Mouse (Mus musculus): ENCODE results near the gene Plppr3. TPM values are rescaled to one million over a fixed set of nuclear protein-coding genes. Genes with fewer than 3 reads are reported as not detected.

Plppr3 gene
- polyA plus RNA-seq, 2 experiments, result 61.5 to 220 TPM

DNA sequence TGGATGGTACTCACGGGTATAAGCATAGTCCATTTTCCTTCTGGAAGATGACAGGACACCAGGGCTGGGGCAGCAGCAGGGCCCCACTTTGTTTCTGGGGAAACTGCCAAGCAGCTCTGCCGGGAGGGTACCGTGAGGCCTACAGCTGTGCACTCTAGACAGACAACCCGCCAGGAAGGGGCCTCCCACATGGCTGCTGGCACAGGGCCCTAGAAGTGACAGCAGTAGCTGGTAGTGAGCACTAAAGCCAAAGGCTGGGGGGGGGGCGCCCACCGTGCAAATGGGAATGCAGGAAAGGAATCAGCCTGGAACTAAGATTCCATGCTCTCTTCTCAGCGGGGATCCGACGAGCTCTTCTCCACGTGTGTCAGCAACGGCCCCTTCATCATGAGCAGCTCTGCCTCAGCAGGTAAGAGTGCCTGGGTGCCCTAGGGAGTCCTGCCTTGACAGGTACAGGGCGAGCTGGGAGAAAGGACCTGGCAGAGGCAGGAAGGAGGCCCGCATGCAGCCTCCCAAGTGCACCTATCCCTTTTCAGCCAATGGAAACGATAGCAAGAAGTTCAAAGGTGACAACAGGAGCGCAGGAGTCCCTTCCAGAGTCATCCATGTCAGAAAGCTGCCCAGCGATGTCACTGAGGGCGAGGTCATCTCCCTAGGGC, 15.9 kb downstream of the Plppr3 start:
- Histone ChIP-seq H3K4me2 (replicated peaks; ENCODE audit: low read depth, low read length, severe bottlenecking) (peak overlapping the region; percentile 98), H3K4me1 (ENCODE audit: control insufficient read depth, insufficient read depth, low read length) (peaks cover 27% of the 10 kb centered on the region), H3K27me3 (ENCODE audit: control insufficient read depth, insufficient read depth, low read length) (no peaks in the 10 kb centered on the region), H3K9me3 (ENCODE audit: control insufficient read depth, low read length) (no peaks in the 10 kb centered on the region), H3K27ac (replicated peaks; ENCODE audit: low read depth, low read length) (no peak overlapping the region), H3K4me3 (replicated peaks; ENCODE audit: low read length) (peak overlapping the region; percentile 99), H3K9ac (ENCODE audit: low read depth, low read length, severe bottlenecking) (no peak overlapping the region), H3K36me3 (ENCODE audit: control insufficient read depth, insufficient read depth, low read length) (peaks cover 79% of the 10 kb centered on the region)
- no peak for TF ChIP-seq POLR2A (IDR thresholded peaks at IDR 0.05; ENCODE audit: borderline replicate concordance, extremely low read depth, insufficient read depth, insufficient read length)
- peak; percentile 73 for DNase-seq (ENCODE audit: low spot score)
- ATAC-seq (ENCODE audit: low FRiP score, low read depth), result no peak
- 44% methylated on average over 14 of the region's 17 CpGs for WGBS

DNA sequence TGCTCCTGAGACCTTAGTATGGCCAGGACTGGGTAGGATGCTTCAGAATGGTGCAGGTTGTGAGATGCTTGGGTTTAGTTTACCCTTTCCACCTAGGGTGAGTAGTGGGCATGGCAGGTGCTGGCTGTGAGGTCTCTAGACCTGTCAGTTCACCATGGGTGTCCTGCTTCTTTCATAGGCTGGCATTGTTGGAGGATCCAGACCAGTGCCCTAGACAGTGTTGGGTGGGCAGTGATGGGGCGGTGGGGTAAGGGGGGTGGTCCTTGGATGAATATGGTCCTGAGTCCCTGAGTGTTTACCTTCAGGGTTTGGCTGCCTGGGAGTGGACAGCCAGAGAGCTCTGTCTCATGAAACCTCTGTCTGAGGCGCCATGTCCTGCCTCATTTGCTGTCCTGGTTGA, 16.5 kb downstream of the Plppr3 start:
- Histone ChIP-seq H3K27ac (replicated peaks; ENCODE audit: low read depth, low read length) (no peak overlapping the region), H3K4me1 (ENCODE audit: control insufficient read depth, insufficient read depth, low read length) (peaks cover 29% of the 10 kb centered on the region), H3K9ac (ENCODE audit: low read depth, low read length, severe bottlenecking) (peak overlapping the region; percentile 25; the same call in 1 of the 2 replicates), H3K4me3 (replicated peaks; ENCODE audit: low read length) (peak overlapping the region; percentile 99), H3K27me3 (ENCODE audit: control insufficient read depth, insufficient read depth, low read length) (no peaks in the 10 kb centered on the region), H3K36me3 (ENCODE audit: control insufficient read depth, insufficient read depth, low read length) (peaks cover 73% of the 10 kb centered on the region), H3K9me3 (ENCODE audit: control insufficient read depth, low read length) (no peaks in the 10 kb centered on the region), H3K4me2 (replicated peaks; ENCODE audit: low read depth, low read length, severe bottlenecking) (peak overlapping the region; percentile 98)
- WGBS, result 74% methylated on average over 2 of the region's 2 CpGs
- no peak for DNase-seq (ENCODE audit: low spot score)
- no peak for ATAC-seq (ENCODE audit: low FRiP score, low read depth)
- TF ChIP-seq POLR2A (IDR thresholded peaks at IDR 0.05; ENCODE audit: borderline replicate concordance, extremely low read depth, insufficient read depth, insufficient read length), result no peak

DNA sequence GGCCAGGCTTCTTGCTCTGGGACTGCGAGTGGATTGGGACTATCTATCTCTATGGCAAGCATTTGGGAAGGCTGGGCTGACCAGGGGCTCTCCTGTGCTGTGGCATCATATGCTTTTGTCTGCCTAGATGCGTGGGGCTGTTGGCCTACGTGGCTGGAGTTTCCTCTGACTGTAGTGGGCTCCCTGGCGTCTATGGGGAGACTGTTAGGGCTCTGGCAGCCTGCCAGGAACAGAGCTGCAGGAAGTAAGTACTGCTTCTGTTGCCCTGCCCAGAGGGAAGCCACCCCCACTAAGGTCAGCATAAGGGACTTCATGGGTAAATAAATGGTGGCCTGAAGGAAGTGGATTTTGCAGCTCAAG, 17.0 kb downstream of the Plppr3 start:
- DNase-seq (ENCODE audit: low spot score) (peak; percentile 60), ATAC-seq (ENCODE audit: low FRiP score, low read depth) (no peak)
- peaks cover 68% of the 10 kb centered on the region for H3K36me3 ChIP-seq (ENCODE audit: control insufficient read depth, insufficient read depth, low read length)
- H3K27me3 ChIP-seq (ENCODE audit: control insufficient read depth, insufficient read depth, low read length), result no peaks in the 10 kb centered on the region
- no peaks in the 10 kb centered on the region for H3K9me3 ChIP-seq (ENCODE audit: control insufficient read depth, low read length)
- 22% methylated on average over 4 of the region's 4 CpGs for WGBS
- H3K9ac ChIP-seq (ENCODE audit: low read depth, low read length, severe bottlenecking), result peak overlapping the region; percentile 99
- no peak overlapping the region; the same call in 1 of the 2 replicates for H3K27ac ChIP-seq (replicated peaks; ENCODE audit: low read depth, low read length)
- peak overlapping the region; percentile 98 for H3K4me2 ChIP-seq (replicated peaks; ENCODE audit: low read depth, low read length, severe bottlenecking)
- no peak for TF ChIP-seq POLR2A (IDR thresholded peaks at IDR 0.05; ENCODE audit: borderline replicate concordance, extremely low read depth, insufficient read depth, insufficient read length)
- peak overlapping the region; percentile 99 for H3K4me3 ChIP-seq (replicated peaks; ENCODE audit: low read length)
- peaks cover 34% of the 10 kb centered on the region for H3K4me1 ChIP-seq (ENCODE audit: control insufficient read depth, insufficient read depth, low read length)

DNA sequence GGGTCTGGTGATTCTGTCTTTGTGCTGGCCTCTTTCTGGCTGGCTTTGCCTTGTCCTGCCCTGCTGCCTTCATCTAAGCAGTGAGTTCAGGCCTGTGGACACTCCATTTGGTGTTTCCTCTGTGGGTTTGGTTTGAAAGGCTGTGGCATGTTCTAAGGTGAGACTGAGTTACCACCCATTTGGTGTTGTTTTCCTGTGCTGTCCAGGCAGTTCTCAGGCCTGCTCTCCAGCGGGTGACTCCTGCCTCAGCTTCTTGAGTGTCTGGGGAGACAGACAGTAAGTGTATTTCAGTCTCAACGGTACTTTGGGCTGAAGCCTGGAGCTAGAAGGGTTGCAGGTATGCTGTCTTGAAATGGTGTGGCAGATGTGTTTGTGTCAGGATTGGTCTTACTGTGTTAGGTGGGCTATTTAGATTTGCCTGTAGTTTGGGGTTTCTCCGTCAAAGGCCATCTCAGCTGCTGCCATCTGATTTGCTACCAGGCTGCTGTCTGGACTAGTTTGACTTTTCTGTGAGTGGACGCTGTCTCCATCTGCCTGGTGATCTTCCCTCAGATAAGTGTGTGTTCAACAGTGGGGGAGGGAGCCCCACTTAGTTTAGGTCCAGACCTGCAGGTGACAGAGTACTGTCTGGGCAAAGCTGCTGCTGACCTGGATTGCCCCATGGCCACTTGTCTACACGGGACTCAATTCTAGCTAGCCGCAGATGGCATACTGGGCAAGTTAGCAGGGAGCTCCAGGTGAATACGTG, 17.6 kb downstream of the Plppr3 start:
- Histone ChIP-seq H3K27me3 (ENCODE audit: control insufficient read depth, insufficient read depth, low read length) (no peaks in the 10 kb centered on the region), H3K9me3 (ENCODE audit: control insufficient read depth, low read length) (no peaks in the 10 kb centered on the region), H3K4me2 (replicated peaks; ENCODE audit: low read depth, low read length, severe bottlenecking) (peak overlapping the region; percentile 98), H3K27ac (replicated peaks; ENCODE audit: low read depth, low read length) (no peak overlapping the region; the same call in 1 of the 2 replicates), H3K36me3 (ENCODE audit: control insufficient read depth, insufficient read depth, low read length) (peaks cover 62% of the 10 kb centered on the region), H3K9ac (ENCODE audit: low read depth, low read length, severe bottlenecking) (peak overlapping the region; percentile 99), H3K4me3 (replicated peaks; ENCODE audit: low read length) (peak overlapping the region; percentile 99), H3K4me1 (ENCODE audit: control insufficient read depth, insufficient read depth, low read length) (peaks cover 40% of the 10 kb centered on the region)
- DNase-seq (ENCODE audit: low spot score), result no peak
- no peak for ATAC-seq (ENCODE audit: low FRiP score, low read depth)
- no peak for TF ChIP-seq POLR2A (IDR thresholded peaks at IDR 0.05; ENCODE audit: borderline replicate concordance, extremely low read depth, insufficient read depth, insufficient read length)
- WGBS, result 42% methylated on average over 7 of the region's 7 CpGs

DNA sequence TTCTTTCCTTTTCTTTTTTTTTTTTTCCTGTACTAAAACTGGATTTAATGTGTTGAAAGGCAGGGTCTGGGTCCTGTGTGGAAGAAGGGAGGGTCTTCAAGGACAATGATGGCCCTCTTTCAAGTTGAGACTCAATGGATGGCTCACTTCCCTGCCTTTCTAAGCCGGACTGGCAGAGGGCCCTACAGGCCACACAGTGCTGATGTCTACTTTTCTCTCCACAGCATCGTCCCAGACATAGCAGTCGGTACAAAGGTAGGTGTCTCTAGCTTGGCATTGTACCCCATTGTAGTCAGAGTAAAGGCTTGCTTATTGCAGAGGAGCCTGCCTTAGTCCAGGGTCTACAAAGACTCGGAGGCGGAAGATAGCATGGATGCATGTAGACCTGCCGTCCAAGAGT, 18.2 kb downstream of the Plppr3 start:
- Histone ChIP-seq H3K27ac (replicated peaks; ENCODE audit: low read depth, low read length) (no peak overlapping the region; the same call in 1 of the 2 replicates), H3K27me3 (ENCODE audit: control insufficient read depth, insufficient read depth, low read length) (no peaks in the 10 kb centered on the region), H3K9me3 (ENCODE audit: control insufficient read depth, low read length) (no peaks in the 10 kb centered on the region), H3K9ac (ENCODE audit: low read depth, low read length, severe bottlenecking) (peak overlapping the region; percentile 99), H3K4me2 (replicated peaks; ENCODE audit: low read depth, low read length, severe bottlenecking) (peak overlapping the region; percentile 98), H3K4me3 (replicated peaks; ENCODE audit: low read length) (peak overlapping the region; percentile 99), H3K36me3 (ENCODE audit: control insufficient read depth, insufficient read depth, low read length) (peaks cover 56% of the 10 kb centered on the region), H3K4me1 (ENCODE audit: control insufficient read depth, insufficient read depth, low read length) (peaks cover 46% of the 10 kb centered on the region)
- WGBS, result 36% methylated on average over 6 of the region's 6 CpGs
- no peak for ATAC-seq (ENCODE audit: low FRiP score, low read depth)
- TF ChIP-seq POLR2A (IDR thresholded peaks at IDR 0.05; ENCODE audit: borderline replicate concordance, extremely low read depth, insufficient read depth, insufficient read length), result no peak
- no peak for DNase-seq (ENCODE audit: low spot score)
